Mouse (Mus musculus) megakaryocyte, embryonic 14.5 days (primary cell): ENCODE measurements around the gene Gm45015.

ENCODE experiments used
- FLI1 ChIP-seq: IDR thresholded peaks from 2 replicates; pipeline ENCODE4 v1.6.1; 2012; ENCODE audit warnings: low read length, inconsistent platforms, mixed read lengths
- GATA1 ChIP-seq: IDR thresholded peaks from 3 replicates; pipeline ENCODE4 v1.6.1; 2012; ENCODE audit warnings: mixed read lengths, low read length, inconsistent platforms, borderline replicate concordance

DNA sequence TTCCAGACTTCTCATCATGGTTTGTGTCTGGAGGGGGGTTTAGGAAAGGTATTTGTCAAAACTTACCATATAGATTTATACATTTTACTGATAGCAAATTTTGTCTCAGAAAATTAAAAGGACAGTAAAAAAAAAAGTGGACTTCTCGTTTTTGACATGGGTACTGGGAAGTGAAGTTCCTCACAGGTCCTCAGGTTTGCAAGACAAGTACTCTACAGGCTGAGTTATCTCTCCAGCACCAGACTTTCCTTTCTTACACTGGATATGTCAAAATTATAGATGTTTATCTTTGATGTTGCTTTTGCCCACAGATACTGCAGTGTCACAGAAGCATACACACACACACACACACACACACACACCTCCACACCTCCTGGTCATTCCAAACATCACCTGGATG, 4.8 kb upstream of the Gm45015 start:
- TF ChIP-seq GATA1 (no peak), FLI1 (no peak)
